Mouse (Mus musculus) adrenal gland, adult (tissue): ENCODE measurements at regions not wholly inside any gene's neighbourhood (a gene's known extent, or its start where the extent isn't known, plus 50 kb on each side); places are given as distances from the start of the nearest gene placed in this dataset.

Source experiments
- DNase-seq, 2 experiments: peaks; one replicate each; pipeline ENCODE4 v3.0.0; 2022 to 2023; ENCODE audit warnings: low spot score in 1 of 2; ENCODE audit not compliant: inconsistent age in 2 of 2

GRCm38 (mm10) chr13:93243076-93243475, 50.9 kb upstream of the Tent2 start:
- peak; percentile 80 to 95 for DNase-seq

- DNase-seq: peak in 1 of 2 experiments; percentile 24
Observed at GRCm38 (mm10) chr13:93248711-93249110, 50.7 kb upstream of the Homer1 start.
